Mouse (Mus musculus) megakaryocyte, embryonic 14.5 days (primary cell): ENCODE results near the gene Mthfsd. TPM values are rescaled to one million over a fixed set of nuclear protein-coding genes. Genes with fewer than 3 reads are reported as not detected.

ENCODE experiments used
- H3K27me3 ChIP-seq: replicated peaks from 2 replicates; pipeline ENCODE3; 2012; ENCODE audit warnings: inconsistent platforms
- H3K36me3 ChIP-seq: replicated peaks from 2 replicates; pipeline ENCODE3; 2012; ENCODE audit warnings: low read length, inconsistent platforms, mixed read lengths
- H3K4me1 ChIP-seq: 2 replicates; pipeline ENCODE4 v1.6.1; 2012; ENCODE audit warnings: inconsistent platforms
- H3K4me3 ChIP-seq: replicated peaks from 2 replicates; pipeline ENCODE3; 2012; ENCODE audit warnings: moderate library complexity, mild to moderate bottlenecking, inconsistent platforms
- H3K9me3 ChIP-seq: 2 replicates; pipeline ENCODE4 v1.6.1; 2012; ENCODE audit warnings: inconsistent platforms
- FLI1 ChIP-seq: IDR thresholded peaks from 2 replicates; pipeline ENCODE4 v1.6.1; 2012; ENCODE audit warnings: low read length, inconsistent platforms, mixed read lengths
- GATA1 ChIP-seq: IDR thresholded peaks from 3 replicates; pipeline ENCODE4 v1.6.1; 2012; ENCODE audit warnings: mixed read lengths, low read length, inconsistent platforms, borderline replicate concordance
- polyA plus RNA-seq: library from polyadenylated mRNA; stranded (reverse); fragments of >175 nt; gene quantifications from 2 replicates; pipeline ENCODE4 v1.2.3, GENCODE M21; 2012; ENCODE audit warnings: low replicate concordance; ENCODE audit not compliant: insufficient read depth

Mthfsd gene
- polyA plus RNA-seq, 1 experiment, result 66.9 TPM

DNA sequence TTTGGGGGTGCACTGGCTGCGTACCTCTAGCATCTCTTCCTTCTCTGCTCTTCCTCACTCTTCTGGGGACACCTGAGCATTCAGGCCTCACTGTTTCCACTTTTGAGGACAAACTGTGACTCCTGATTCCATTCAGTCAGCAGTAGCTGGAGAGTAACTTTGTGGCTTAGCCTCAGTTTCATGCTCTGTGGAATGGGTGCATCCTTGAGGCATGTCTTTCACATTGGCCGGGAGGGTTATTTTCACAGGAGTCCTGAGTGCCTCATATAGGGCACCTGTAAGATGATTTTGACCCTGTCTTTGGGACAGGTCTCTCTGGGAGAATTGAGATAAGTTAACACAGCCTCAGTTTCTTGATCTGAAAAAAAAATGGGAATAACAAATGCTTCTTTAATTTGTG lies 14.9 kb upstream of the Mthfsd start:
- TF ChIP-seq FLI1, result no peak
- no peak for TF ChIP-seq GATA1
- peaks cover 99% of the 10 kb centered on the region for H3K27me3 ChIP-seq
- H3K4me1 ChIP-seq, result peaks cover 22% of the 10 kb centered on the region
- H3K4me3 ChIP-seq, result no peak overlapping the region
- H3K36me3 ChIP-seq, result no peaks in the 10 kb centered on the region
- no peaks in the 10 kb centered on the region for H3K9me3 ChIP-seq

DNA sequence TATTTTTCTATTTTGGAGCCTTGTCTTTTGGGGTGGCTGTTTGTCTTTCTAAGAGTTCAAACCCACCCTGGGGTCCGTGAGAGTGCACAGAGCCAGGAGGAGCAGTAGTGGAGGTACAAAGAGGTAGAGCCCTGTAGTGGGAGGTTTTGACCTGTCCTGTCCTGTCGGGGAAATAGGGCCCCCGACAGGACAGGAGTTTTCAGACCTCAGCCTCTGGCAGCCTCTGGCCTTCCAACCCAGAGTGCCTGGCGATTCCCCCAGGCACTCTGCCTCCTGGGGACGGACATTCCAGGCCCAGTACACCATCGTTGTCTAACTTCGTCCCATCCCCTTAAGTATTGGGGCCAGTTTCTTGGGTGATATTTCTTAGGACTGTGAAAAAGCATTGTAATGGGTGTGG lies 14.2 kb upstream of the Mthfsd start:
- Histone ChIP-seq H3K4me3 (no peak overlapping the region), H3K36me3 (no peaks in the 10 kb centered on the region), H3K27me3 (peaks cover 99% of the 10 kb centered on the region), H3K9me3 (peaks cover 1% of the 10 kb centered on the region), H3K4me1 (peaks cover 25% of the 10 kb centered on the region)
- TF ChIP-seq FLI1 (no peak), GATA1 (no peak)

DNA sequence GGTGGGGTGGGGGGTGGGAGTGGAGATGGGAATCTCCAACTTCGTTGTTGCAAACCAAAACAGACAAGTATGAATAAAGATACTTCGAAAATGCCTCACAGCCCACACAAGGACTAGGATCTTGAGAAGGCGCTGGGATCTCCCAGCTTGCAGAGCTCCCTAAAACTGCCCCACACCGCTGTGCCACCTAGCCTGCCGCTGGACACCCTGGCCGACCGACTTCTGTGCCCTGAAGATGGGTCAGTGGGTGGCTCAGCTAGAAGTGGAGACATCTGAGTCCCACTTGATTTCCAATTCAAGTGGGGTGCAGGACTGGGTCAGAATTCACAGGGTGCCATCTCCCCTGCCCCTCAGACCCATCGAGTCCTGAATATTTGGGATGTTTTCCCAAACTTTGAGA lies 13.5 kb upstream of the Mthfsd start:
- peaks cover 8% of the 10 kb centered on the region for H3K9me3 ChIP-seq
- peaks cover 32% of the 10 kb centered on the region for H3K4me1 ChIP-seq
- no peaks in the 10 kb centered on the region for H3K36me3 ChIP-seq
- peaks cover 99% of the 10 kb centered on the region for H3K27me3 ChIP-seq
- TF ChIP-seq FLI1, result no peak
- no peak overlapping the region for H3K4me3 ChIP-seq

DNA sequence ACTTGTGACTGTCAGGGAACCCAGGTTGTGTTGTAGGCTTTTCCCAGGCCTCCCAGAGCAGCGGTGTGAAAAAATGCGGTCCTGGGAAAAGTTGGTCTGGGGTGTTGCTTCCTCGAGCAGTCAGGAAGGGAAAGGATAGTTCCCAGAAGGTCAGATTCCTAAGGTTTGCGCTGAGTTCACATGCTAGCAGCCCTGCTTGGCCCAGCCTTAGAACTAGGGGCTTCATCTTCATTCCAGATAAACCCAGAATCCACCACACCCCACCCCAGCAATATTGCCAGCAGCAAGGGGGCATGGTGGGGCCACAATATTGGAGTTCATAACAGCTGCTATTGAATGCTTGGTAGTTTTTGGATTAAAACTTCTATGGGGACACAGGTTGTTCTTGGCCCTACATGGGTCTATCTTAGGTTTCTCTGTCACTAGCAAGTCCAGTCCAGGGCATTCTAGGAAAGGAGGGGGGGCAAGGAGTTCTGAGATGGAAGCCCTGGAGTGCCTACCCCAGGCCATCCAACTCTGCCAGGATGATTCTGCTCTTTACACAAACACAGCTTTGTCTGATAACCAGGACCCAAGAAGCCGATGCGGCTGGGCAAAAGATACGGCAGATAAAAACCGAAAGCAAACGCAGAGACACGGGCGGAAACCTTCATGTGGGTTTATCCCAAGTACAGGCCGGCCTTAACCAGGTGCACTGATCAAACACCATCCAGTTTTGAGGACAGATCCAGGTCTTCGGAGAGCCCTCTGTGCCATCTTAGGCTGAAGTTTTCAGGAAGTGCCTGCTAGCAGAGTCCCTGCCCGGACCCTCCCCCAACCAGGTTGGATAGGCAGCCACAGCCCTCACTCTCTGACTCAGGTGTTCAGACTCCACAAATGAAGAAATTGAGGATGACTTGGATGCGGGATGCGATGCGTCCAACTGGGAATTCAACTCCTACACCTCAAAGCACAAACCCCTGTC lies 12.5 kb upstream of the Mthfsd start:
- Histone ChIP-seq H3K4me1 (peaks cover 37% of the 10 kb centered on the region), H3K36me3 (no peaks in the 10 kb centered on the region), H3K27me3 (peaks cover 98% of the 10 kb centered on the region), H3K4me3 (peak overlapping the region; percentile 26), H3K9me3 (peaks cover 13% of the 10 kb centered on the region)
- no peak for TF ChIP-seq FLI1
- TF ChIP-seq GATA1, result no peak

GRCm38 (mm10) chr8:121119635-121120455 lies 11.7 kb upstream of the Mthfsd start:
- H3K27me3 ChIP-seq, result peaks cover 97% of the 10 kb centered on the region
- H3K4me1 ChIP-seq, result peaks cover 34% of the 10 kb centered on the region
- H3K9me3 ChIP-seq, result peaks cover 13% of the 10 kb centered on the region
- no peaks in the 10 kb centered on the region for H3K36me3 ChIP-seq
- H3K4me3 ChIP-seq, result no peak overlapping the region
- TF ChIP-seq FLI1 (no peak), GATA1 (no peak)

GRCm38 (mm10) chr8:121118634-121119420 lies 10.6 kb upstream of the Mthfsd start:
- Histone ChIP-seq H3K4me3 (no peak overlapping the region), H3K9me3 (peaks cover 13% of the 10 kb centered on the region), H3K4me1 (peaks cover 30% of the 10 kb centered on the region), H3K36me3 (no peaks in the 10 kb centered on the region), H3K27me3 (peaks cover 98% of the 10 kb centered on the region)
- TF ChIP-seq FLI1, result no peak
- no peak for TF ChIP-seq GATA1

- H3K4me1 ChIP-seq, result peaks cover 37% of the 10 kb centered on the region
- peaks cover 13% of the 10 kb centered on the region for H3K9me3 ChIP-seq
- TF ChIP-seq FLI1, result no peak
- no peak for TF ChIP-seq GATA1
- peaks cover 94% of the 10 kb centered on the region for H3K27me3 ChIP-seq
- no peaks in the 10 kb centered on the region for H3K36me3 ChIP-seq
- H3K4me3 ChIP-seq, result peak overlapping the region; percentile 53
Measured at GRCm38 (mm10) chr8:121117906-121118305, 9.7 kb upstream of the Mthfsd start.

DNA sequence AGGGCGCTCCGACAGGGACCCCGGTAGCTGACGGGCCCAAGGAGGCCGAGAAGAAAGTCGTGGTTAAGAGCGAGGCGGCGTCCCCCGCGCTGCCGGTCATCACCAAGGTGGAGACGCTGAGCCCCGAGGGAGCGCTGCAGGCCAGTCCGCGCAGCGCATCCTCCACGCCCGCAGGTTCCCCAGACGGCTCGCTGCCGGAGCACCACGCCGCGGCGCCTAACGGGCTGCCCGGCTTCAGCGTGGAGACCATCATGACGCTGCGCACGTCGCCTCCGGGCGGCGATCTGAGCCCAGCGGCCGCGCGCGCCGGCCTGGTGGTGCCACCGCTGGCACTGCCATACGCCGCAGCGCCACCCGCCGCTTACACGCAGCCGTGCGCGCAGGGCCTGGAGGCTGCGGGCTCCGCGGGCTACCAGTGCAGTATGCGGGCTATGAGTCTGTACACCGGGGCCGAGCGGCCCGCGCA lies 9.0 kb upstream of the Mthfsd start:
- TF ChIP-seq GATA1 (no peak), FLI1 (no peak)
- peaks cover 38% of the 10 kb centered on the region for H3K4me1 ChIP-seq
- no peaks in the 10 kb centered on the region for H3K36me3 ChIP-seq
- peaks cover 13% of the 10 kb centered on the region for H3K9me3 ChIP-seq
- peaks cover 91% of the 10 kb centered on the region for H3K27me3 ChIP-seq
- H3K4me3 ChIP-seq, result peak overlapping the region; percentile 42

GRCm38 (mm10) chr8:121116591-121117185 lies 8.5 kb upstream of the Mthfsd start:
- no peak for TF ChIP-seq GATA1
- no peak for TF ChIP-seq FLI1
- Histone ChIP-seq H3K9me3 (peaks cover 13% of the 10 kb centered on the region), H3K27me3 (peaks cover 89% of the 10 kb centered on the region), H3K4me3 (peak overlapping the region; percentile 85), H3K4me1 (peaks cover 38% of the 10 kb centered on the region), H3K36me3 (no peaks in the 10 kb centered on the region)

- H3K4me3 ChIP-seq, result peak within 1 kb of the TSS; percentile 85
- no peak for TF ChIP-seq GATA1
- no peak for TF ChIP-seq FLI1
- H3K27me3 ChIP-seq, result peaks cover 88% of the 10 kb centered on the region
Measured at GRCm38 (mm10) chr8:121115948-121116347, 7.8 kb upstream of the Mthfsd start, which contains the start of gene Foxc2. Gene Foxc2 (plus strand): TSS chr8:121116171.

More at GRCm38 (mm10) chr8:121115948-121116347, 7.8 kb upstream of the Mthfsd start, which contains the start of gene Foxc2:
- peaks cover 13% of the 10 kb centered on the region for H3K9me3 ChIP-seq
- no peaks in the 10 kb centered on the region for H3K36me3 ChIP-seq
- peaks cover 34% of the 10 kb centered on the region for H3K4me1 ChIP-seq
